8 mouse cellular contexts compared by ENCODE assay signal in the genomic region with DNA sequence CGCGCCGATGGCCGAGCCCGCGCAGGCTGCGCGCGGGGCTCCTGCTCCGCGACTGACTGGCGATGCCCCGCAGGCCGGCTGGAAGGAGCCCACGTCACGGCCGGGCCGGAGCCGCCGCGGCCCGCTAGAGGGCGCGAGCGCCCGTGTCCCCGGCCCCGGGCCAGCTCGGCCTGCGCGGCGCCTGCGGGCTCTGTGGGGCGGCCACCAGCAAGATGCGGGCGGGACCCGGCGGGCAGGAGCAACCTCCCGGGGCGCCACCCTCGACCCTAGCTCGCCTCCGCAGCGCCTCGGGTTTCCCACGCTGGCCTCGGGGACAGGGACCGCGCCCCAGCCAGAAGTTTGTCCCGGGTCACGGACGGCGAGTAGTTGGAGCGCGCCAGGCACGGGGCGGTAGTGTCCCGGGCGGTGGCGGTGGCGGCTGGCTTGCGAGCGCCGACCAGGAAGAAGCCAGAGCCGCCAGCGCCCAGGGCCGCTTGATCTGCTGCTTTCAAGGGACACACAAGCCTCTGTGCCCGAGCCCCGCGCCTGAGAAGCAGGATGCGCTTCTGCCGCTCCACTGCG. TPM values are rescaled to one million over a fixed set of nuclear protein-coding genes. Genes with fewer than 3 reads are reported as not detected.
DNase-seq lines count a peak whose midpoint lies in the region; ATAC-seq lines count a peak whose summit lies in the region.

Gene Ptprm, minus strand, starts transcription at position 7 of the 561 bp plus-strand sequence.

- H3K4me1 ChIP-seq in erythroblast, embryonic 14.5 days (ENCODE audit: control insufficient read depth) = no peaks in the 10 kb centered on the region
- H3K4me1 ChIP-seq in embryonic facial prominence, embryonic 15.5 days = peaks cover 14% of the 10 kb centered on the region; the same call in 1 of the 2 replicates
- peaks cover 19% of the 10 kb centered on the region for H3K4me1 ChIP-seq in limb, embryonic 12.5 days (replicated peaks)
- H3K4me1 ChIP-seq in midbrain, embryonic 13.5 days (replicated peaks) = peaks cover 29% of the 10 kb centered on the region

- WGBS in embryonic facial prominence, embryonic 15.5 days = under 1% methylated on average over 71 of the region's 73 CpGs
- under 1% methylated on average over 70 of the region's 73 CpGs for WGBS in limb, embryonic 12.5 days
- WGBS in midbrain, embryonic 13.5 days = under 1% methylated on average over 53 of the region's 73 CpGs

- H3K27me3 ChIP-seq in erythroblast, embryonic 14.5 days (ENCODE audit: control insufficient read depth) = peaks cover 47% of the 10 kb centered on the region
- H3K27me3 ChIP-seq in embryonic facial prominence, embryonic 15.5 days = peaks cover 4% of the 10 kb centered on the region; the same call in 1 of the 2 replicates
- H3K27me3 ChIP-seq in limb, embryonic 12.5 days = peaks cover 33% of the 10 kb centered on the region; the same call in 1 of the 2 replicates
- H3K27me3 ChIP-seq in midbrain, embryonic 13.5 days = peaks cover 46% of the 10 kb centered on the region

- H3K27ac ChIP-seq in embryonic facial prominence, embryonic 15.5 days (replicated peaks) = peak within 1 kb of the TSS; percentile 75
- H3K27ac ChIP-seq in limb, embryonic 12.5 days = peak within 1 kb of the TSS; percentile 72
- peak within 1 kb of the TSS; percentile 60 for H3K27ac ChIP-seq in midbrain, embryonic 13.5 days

- peak within 1 kb of the TSS; percentile 70 for H3K9ac ChIP-seq in embryonic facial prominence, embryonic 15.5 days
- peak within 1 kb of the TSS; percentile 82 for H3K9ac ChIP-seq in limb, embryonic 12.5 days (replicated peaks)
- peak within 1 kb of the TSS; percentile 75 for H3K9ac ChIP-seq in midbrain, embryonic 13.5 days (replicated peaks)

- peaks cover 3% of the 10 kb centered on the region; the same call in 1 of the 2 replicates for H3K9me3 ChIP-seq in erythroblast, embryonic 14.5 days (ENCODE audit: control insufficient read depth, low read length)
- H3K9me3 ChIP-seq in embryonic facial prominence, embryonic 15.5 days (replicated peaks) = no peaks in the 10 kb centered on the region
- H3K9me3 ChIP-seq in limb, embryonic 12.5 days = no peaks in the 10 kb centered on the region
- H3K9me3 ChIP-seq in midbrain, embryonic 13.5 days = no peaks in the 10 kb centered on the region

- peak within 1 kb of the TSS; percentile 40 for H3K4me3 ChIP-seq in erythroblast, embryonic 14.5 days (replicated peaks)
- H3K4me3 ChIP-seq in embryonic facial prominence, embryonic 15.5 days (replicated peaks) = peak within 1 kb of the TSS; percentile 78
- H3K4me3 ChIP-seq in limb, embryonic 12.5 days (replicated peaks) = peak within 1 kb of the TSS; percentile 72
- peak within 1 kb of the TSS; percentile 72 for H3K4me3 ChIP-seq in midbrain, embryonic 13.5 days (replicated peaks)

- no peaks in the 10 kb centered on the region for H3K36me3 ChIP-seq in erythroblast, embryonic 14.5 days (ENCODE audit: control insufficient read depth)
- no peaks in the 10 kb centered on the region for H3K36me3 ChIP-seq in embryonic facial prominence, embryonic 15.5 days
- no peaks in the 10 kb centered on the region for H3K36me3 ChIP-seq in limb, embryonic 12.5 days
- H3K36me3 ChIP-seq in midbrain, embryonic 13.5 days = no peaks in the 10 kb centered on the region

- peak within 1 kb of the TSS; percentile 71 for H3K4me2 ChIP-seq in embryonic facial prominence, embryonic 15.5 days (replicated peaks)
- peak within 1 kb of the TSS; percentile 89 for H3K4me2 ChIP-seq in limb, embryonic 12.5 days
- peak within 1 kb of the TSS; percentile 87 for H3K4me2 ChIP-seq in midbrain, embryonic 13.5 days (replicated peaks)

- ATAC-seq in erythroblast, adult 5-6 weeks (replicated peaks; ENCODE audit: low FRiP score, poor library complexity, severe bottlenecking) = no peak
- peak; percentile 89 for ATAC-seq in embryonic facial prominence, embryonic 15.5 days (ENCODE audit: insufficient number of reproducible peaks, low FRiP score, low TSS enrichment, low read depth)
- peak; percentile 91 for ATAC-seq in limb, embryonic 12.5 days (ENCODE audit: insufficient number of reproducible peaks, insufficient read depth, low FRiP score, low TSS enrichment, low read depth)
- peak; percentile 97 for ATAC-seq in midbrain, embryonic 13.5 days

- DNase-seq in heart, adult 9 months (ENCODE audit: low spot score in 2 of 2) = peak; percentile 91 to 92
- DNase-seq in kidney, adult 8-10 months = peak; percentile 79 to 81
- DNase-seq in spleen, postnatal 36 days (ENCODE audit: low spot score in 2 of 2) = peak; percentile 20 to 27

RNA-seq across cellular contexts. Expression of gene Ptprm, which starts in this region (rescaled TPM):
- not detected in 2 replicates for polyA plus RNA-seq in erythroblast, embryonic 14.5 days (2012)
- total RNA-seq in erythroblast, adult 5-6 weeks (2015; ENCODE audit: low replicate concordance) = 0.19 and 0.42 TPM in 2 replicates
- 0.60 and 0.84 TPM in 2 replicates for total RNA-seq in erythroblast, adult 5-6 weeks (2017; ENCODE audit: low replicate concordance)
- polyA plus RNA-seq in embryonic facial prominence, embryonic 15.5 days (2015; fragmentation: Nextera tagmentation; extraction: Ambion mirVana) = 16.0 and 17.6 TPM in 2 replicates
- polyA plus RNA-seq in limb, embryonic 12.5 days (2016; fragmentation: Nextera tagmentation; extraction: Ambion mirVana) = 12.6 and 13.7 TPM in 2 replicates
- polyA plus RNA-seq in midbrain, embryonic 13.5 days (2015; fragmentation: Nextera tagmentation; extraction: Ambion mirVana) = 9.2 and 10.6 TPM in 2 replicates

Comparison
In these comparisons a context has a peak if more than half of its experiments do, and no peak if none do; other contexts are left out.
1. RNA of gene Ptprm (polyA plus RNA-seq): 16.0 to 17.6 TPM in embryonic facial prominence, embryonic 15.5 days, 12.6 to 13.7 TPM in limb, embryonic 12.5 days and 9.2 to 10.6 TPM in midbrain, embryonic 13.5 days; not detected in erythroblast, embryonic 14.5 days; every median in the first group is over 10 times any median in the second.
2. DNase-seq: peak in every context shown above with its lines; median percentile 92 in heart, adult 9 months; 80 in kidney, adult 8-10 months; 24 in spleen, postnatal 36 days.
3. Peak in every context shown above with its lines, with median percentiles within 50 percentile points of each other: H3K4me3 ChIP-seq, H3K27ac ChIP-seq, H3K4me2 ChIP-seq and H3K9ac ChIP-seq.